Mouse (Mus musculus): ENCODE measurements at regions not wholly inside any gene's neighbourhood (a gene's known extent, or its start where the extent isn't known, plus 50 kb on each side); places are given as distances from the start of the nearest gene placed in this dataset.

DNA sequence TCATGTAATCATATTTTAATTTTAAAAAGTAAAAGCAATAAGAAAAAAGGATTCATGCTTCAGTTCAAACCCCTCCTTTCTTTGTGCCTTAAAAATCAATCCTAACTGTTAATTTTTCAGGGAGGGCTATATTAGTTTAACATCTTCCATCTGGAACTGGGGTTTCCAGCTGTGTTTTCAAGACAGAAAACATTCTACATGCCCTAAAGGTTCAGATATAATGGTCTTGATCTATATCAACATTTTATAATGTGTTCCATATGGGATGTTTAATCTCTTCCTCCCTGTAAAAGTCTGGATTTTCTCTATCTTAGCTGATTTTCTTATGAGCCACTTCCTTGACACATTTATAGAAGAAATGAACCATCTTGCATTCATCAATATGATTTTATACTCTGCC, 205.9 kb upstream of the Grm7 start:
- no peak for TF ChIP-seq CTCF (IDR thresholded peaks at IDR 0.05)
- Histone ChIP-seq H3K4me1 (ENCODE audit: insufficient read depth, low read length) (no peaks in the 10 kb centered on the region), H3K27me3 (ENCODE audit: insufficient read depth, low read length) (no peaks in the 10 kb centered on the region), H3K4me2 (ENCODE audit: low read depth, low read length, poor library complexity, severe bottlenecking) (no peak overlapping the region), H3K9ac (replicated peaks; ENCODE audit: low read length, poor library complexity, severe bottlenecking) (no peak overlapping the region), H3K27ac (ENCODE audit: low read depth, low read length) (no peak overlapping the region), H3K4me3 (ENCODE audit: low read depth, low read length) (no peak overlapping the region), H3K9me3 (ENCODE audit: low read length) (no peaks in the 10 kb centered on the region), H3K36me3 (ENCODE audit: insufficient read depth, low read length) (no peaks in the 10 kb centered on the region)
- DNase-seq (ENCODE audit: low spot score) = no peak
- ATAC-seq (ENCODE audit: low FRiP score) = no peak

DNA sequence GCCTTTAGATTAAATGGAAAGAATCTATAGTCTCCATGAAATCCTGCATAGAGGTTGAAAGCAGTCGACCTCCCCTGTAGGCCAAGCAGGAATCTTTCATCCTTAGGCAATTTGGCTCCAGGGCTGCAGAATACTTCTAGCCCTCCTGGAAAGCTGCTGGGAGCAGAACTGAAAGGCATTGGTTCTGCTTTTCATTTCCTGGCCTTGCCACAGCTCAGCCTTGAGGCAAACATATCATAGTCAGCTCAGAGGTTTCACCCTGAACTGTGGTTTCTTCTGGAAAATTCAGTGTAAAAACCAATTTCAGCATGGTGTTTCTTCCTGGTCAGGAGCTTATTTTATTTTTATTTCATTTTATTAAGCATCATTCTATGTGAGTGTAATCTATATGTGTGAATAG, 182.0 kb upstream of the Grm7 start:
- no peaks in the 10 kb centered on the region for H3K36me3 ChIP-seq (ENCODE audit: insufficient read depth, low read length)
- TF ChIP-seq CTCF (IDR thresholded peaks at IDR 0.05) = no peak
- H3K4me3 ChIP-seq (ENCODE audit: low read depth, low read length) = no peak overlapping the region
- no peaks in the 10 kb centered on the region for H3K9me3 ChIP-seq (ENCODE audit: low read length)
- no peak for ATAC-seq (ENCODE audit: low FRiP score)
- no peaks in the 10 kb centered on the region for H3K27me3 ChIP-seq (ENCODE audit: insufficient read depth, low read length)
- no peak overlapping the region for H3K27ac ChIP-seq (ENCODE audit: low read depth, low read length)
- H3K4me1 ChIP-seq (ENCODE audit: insufficient read depth, low read length) = no peaks in the 10 kb centered on the region
- DNase-seq (ENCODE audit: low spot score) = no peak
- no peak overlapping the region for H3K4me2 ChIP-seq (ENCODE audit: low read depth, low read length, poor library complexity, severe bottlenecking)
- WGBS = 35% methylated on average over 1 of the region's 1 CpGs
- H3K9ac ChIP-seq (replicated peaks; ENCODE audit: low read length, poor library complexity, severe bottlenecking) = no peak overlapping the region

DNA sequence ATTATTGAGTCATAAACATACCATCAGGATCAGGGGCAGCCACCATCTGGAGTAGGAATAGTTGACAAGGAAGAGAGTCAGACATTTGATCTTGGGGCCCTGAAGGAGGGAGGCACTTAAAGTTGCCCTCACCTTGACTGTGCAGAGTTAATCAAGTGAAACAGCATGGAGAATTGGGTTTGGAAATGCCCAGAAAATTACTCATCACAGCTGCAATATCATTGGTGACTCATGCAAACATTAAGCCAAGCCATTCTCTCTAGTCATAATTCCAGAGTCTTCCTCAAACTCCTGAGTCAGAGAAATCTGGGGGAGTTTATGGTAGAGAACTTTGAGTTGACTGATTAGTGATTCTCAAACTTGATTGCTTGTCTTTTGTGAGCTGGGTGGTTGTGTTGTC, 177.7 kb upstream of the Grm7 start:
- DNase-seq (ENCODE audit: low spot score) (no peak), ATAC-seq (ENCODE audit: low FRiP score) (no peak)
- Histone ChIP-seq H3K4me2 (ENCODE audit: low read depth, low read length, poor library complexity, severe bottlenecking) (no peak overlapping the region), H3K27me3 (ENCODE audit: insufficient read depth, low read length) (no peaks in the 10 kb centered on the region), H3K4me3 (ENCODE audit: low read depth, low read length) (no peak overlapping the region), H3K9ac (replicated peaks; ENCODE audit: low read length, poor library complexity, severe bottlenecking) (no peak overlapping the region), H3K4me1 (ENCODE audit: insufficient read depth, low read length) (no peaks in the 10 kb centered on the region), H3K27ac (ENCODE audit: low read depth, low read length) (no peak overlapping the region), H3K9me3 (ENCODE audit: low read length) (no peaks in the 10 kb centered on the region), H3K36me3 (ENCODE audit: insufficient read depth, low read length) (no peaks in the 10 kb centered on the region)
- TF ChIP-seq CTCF (IDR thresholded peaks at IDR 0.05) = no peak

DNA sequence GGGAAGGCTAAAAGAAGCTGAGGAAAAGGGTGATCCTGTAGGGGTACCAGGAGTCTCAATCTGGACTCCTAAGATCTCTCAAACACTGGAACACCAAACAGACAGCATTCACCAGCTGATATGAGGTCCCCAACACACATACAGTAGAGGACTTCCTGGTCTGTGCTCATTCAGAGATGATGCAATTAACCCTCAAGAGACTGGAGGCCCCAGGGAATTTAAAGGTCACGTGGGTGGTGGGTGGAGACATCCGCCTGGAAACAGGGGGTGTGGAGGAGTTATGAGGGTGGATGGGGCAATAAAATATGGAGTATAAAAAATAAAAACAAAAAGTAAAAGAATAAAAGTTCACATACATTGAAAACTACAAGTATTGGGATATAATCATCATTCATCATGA, 139.5 kb upstream of the Grm7 start:
- Histone ChIP-seq H3K4me3 (ENCODE audit: low read depth, low read length) (no peak overlapping the region), H3K27me3 (ENCODE audit: insufficient read depth, low read length) (no peaks in the 10 kb centered on the region), H3K9me3 (ENCODE audit: low read length) (no peaks in the 10 kb centered on the region), H3K36me3 (ENCODE audit: insufficient read depth, low read length) (no peaks in the 10 kb centered on the region), H3K4me1 (ENCODE audit: insufficient read depth, low read length) (no peaks in the 10 kb centered on the region), H3K27ac (ENCODE audit: low read depth, low read length) (no peak overlapping the region), H3K4me2 (ENCODE audit: low read depth, low read length, poor library complexity, severe bottlenecking) (no peak overlapping the region), H3K9ac (replicated peaks; ENCODE audit: low read length, poor library complexity, severe bottlenecking) (no peak overlapping the region)
- ATAC-seq (ENCODE audit: low FRiP score) = no peak
- 87% methylated on average over 2 of the region's 2 CpGs for WGBS
- no peak for TF ChIP-seq CTCF (IDR thresholded peaks at IDR 0.05)
- no peak for DNase-seq (ENCODE audit: low spot score)

DNA sequence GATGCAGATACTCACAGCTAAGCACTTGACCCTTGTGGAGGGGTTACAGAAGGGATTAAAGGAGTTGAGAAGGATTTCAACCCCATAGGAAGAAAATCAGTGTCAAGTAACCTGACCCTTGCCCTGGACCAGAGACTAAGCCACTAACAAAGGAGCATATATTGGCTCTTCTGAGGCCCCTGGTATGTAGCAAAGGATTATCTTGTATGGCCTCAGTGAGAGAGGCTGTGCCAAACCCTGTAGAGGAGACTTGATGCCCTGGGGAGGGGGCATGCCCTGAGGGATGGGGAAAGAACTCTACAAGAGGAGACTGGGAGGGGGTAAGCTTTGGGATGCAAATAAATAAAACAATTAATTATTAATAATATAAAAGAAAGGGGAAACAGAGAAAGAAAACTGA, 134.9 kb upstream of the Grm7 start:
- H3K27ac ChIP-seq (ENCODE audit: low read depth, low read length) = no peak overlapping the region
- no peak overlapping the region for H3K9ac ChIP-seq (replicated peaks; ENCODE audit: low read length, poor library complexity, severe bottlenecking)
- ATAC-seq (ENCODE audit: low FRiP score) (no peak), DNase-seq (ENCODE audit: low spot score) (no peak)
- no peak for TF ChIP-seq CTCF (IDR thresholded peaks at IDR 0.05)
- H3K4me3 ChIP-seq (ENCODE audit: low read depth, low read length) = no peak overlapping the region
- H3K36me3 ChIP-seq (ENCODE audit: insufficient read depth, low read length) = no peaks in the 10 kb centered on the region
- no peaks in the 10 kb centered on the region for H3K9me3 ChIP-seq (ENCODE audit: low read length)
- no peaks in the 10 kb centered on the region for H3K27me3 ChIP-seq (ENCODE audit: insufficient read depth, low read length)
- H3K4me2 ChIP-seq (ENCODE audit: low read depth, low read length, poor library complexity, severe bottlenecking) = no peak overlapping the region
- no peaks in the 10 kb centered on the region for H3K4me1 ChIP-seq (ENCODE audit: insufficient read depth, low read length)

DNA sequence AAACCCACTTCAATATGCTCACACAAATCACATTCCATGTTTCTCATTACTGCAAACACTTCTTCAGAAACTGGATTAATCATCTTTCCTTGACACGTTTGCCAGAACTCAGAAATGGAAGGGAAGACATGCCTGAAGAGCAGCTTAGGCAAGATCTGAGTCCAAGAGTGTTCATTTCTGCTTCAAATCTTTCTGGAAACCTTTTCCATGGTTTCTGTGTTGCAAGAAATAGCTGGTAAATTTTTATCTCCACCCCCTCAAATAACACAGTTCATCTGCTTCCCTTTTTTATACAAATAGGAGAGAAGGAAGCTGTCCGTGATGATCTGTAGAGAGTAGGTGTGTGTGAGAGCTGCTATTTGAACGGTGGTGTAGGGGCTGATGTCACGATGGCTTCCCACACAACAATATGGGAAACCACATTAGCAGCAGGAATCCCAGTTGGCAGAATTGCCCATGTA, 106.6 kb upstream of the Grm7 start:
- Histone ChIP-seq H3K9me3 (ENCODE audit: low read length) (no peaks in the 10 kb centered on the region), H3K9ac (replicated peaks; ENCODE audit: low read length, poor library complexity, severe bottlenecking) (no peak overlapping the region), H3K4me2 (ENCODE audit: low read depth, low read length, poor library complexity, severe bottlenecking) (no peak overlapping the region), H3K27me3 (ENCODE audit: insufficient read depth, low read length) (no peaks in the 10 kb centered on the region), H3K4me3 (ENCODE audit: low read depth, low read length) (no peak overlapping the region), H3K36me3 (ENCODE audit: insufficient read depth, low read length) (no peaks in the 10 kb centered on the region), H3K4me1 (ENCODE audit: insufficient read depth, low read length) (no peaks in the 10 kb centered on the region), H3K27ac (ENCODE audit: low read depth, low read length) (no peak overlapping the region)
- TF ChIP-seq CTCF (IDR thresholded peaks at IDR 0.05) = no peak
- no peak for ATAC-seq (ENCODE audit: low FRiP score)
- no peak for DNase-seq (ENCODE audit: low spot score)
- WGBS = 84% methylated on average over 4 of the region's 4 CpGs

DNA sequence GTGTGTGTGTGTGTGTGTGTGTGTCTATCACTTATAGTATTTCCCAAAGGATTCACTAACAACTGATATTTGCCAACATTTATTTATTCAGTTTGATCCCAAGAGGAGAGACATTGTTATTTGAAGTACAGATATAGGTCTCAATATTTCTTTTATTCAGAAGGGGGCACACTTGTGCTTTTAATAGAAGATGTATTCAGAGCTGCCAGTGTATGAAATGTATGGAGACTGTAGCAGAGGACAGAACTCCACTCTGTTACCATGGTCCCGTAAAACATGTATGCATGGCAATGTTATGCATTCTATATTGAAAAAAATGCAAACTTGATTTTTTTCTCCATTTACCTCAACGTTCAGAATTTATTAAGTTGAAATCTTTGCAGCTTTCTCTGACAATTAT, 99.8 kb upstream of the Grm7 start:
- Histone ChIP-seq H3K9ac (replicated peaks; ENCODE audit: low read length, poor library complexity, severe bottlenecking) (no peak overlapping the region), H3K27ac (ENCODE audit: low read depth, low read length) (no peak overlapping the region), H3K9me3 (ENCODE audit: low read length) (no peaks in the 10 kb centered on the region), H3K4me2 (ENCODE audit: low read depth, low read length, poor library complexity, severe bottlenecking) (no peak overlapping the region), H3K36me3 (ENCODE audit: insufficient read depth, low read length) (no peaks in the 10 kb centered on the region), H3K4me1 (ENCODE audit: insufficient read depth, low read length) (no peaks in the 10 kb centered on the region), H3K4me3 (ENCODE audit: low read depth, low read length) (no peak overlapping the region), H3K27me3 (ENCODE audit: insufficient read depth, low read length) (no peaks in the 10 kb centered on the region)
- TF ChIP-seq CTCF (IDR thresholded peaks at IDR 0.05) = peak; percentile 19; the same call in 1 of the 2 replicates
- ATAC-seq (ENCODE audit: low FRiP score) = no peak
- DNase-seq (ENCODE audit: low spot score) = peak; percentile 10
- WGBS = 55% methylated on average over 2 of the region's 2 CpGs

All from midbrain, postnatal 0 days (tissue).